Comparison of ENCODE assay signal across 8 mouse cellular contexts in the genomic region with DNA sequence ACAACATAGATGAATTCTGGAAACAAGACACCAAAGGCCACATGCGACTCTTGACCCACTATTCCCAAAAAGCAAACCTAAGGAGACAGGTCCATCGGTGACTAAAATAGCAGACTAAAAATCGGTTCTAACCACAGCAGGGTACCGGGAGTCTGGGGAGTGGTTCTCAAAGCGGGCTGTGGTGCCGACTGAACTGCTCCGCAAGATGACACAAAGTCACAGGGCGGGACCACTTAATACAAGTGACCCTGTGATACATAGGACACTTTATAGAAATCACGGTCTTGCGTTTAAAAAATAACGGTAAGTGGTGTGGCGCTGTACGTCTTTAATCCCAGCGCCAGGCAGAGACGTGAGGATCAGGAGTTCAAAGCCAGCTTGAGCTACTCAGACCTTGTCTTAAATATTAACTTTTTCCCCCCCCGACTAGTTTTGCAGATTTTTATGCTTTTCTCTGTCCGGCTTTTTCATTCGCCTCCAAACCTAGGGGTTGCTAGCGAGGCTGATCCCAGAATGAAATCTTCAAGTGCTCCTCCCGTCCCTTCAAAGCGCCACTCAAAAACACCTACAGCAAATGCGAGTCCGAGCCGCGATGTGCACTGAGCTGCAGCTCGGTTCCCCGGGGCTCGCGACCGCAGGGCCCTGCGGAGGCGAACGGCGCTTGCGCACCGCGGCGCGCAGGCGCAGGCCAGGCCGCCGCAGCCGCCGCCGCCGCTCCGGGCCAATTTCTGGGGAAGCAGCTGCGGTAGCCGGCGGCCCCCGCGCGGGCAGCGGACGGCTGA. TPM values are rescaled to one million over a fixed set of nuclear protein-coding genes. Genes with fewer than 3 reads are reported as not detected.
DNase-seq lines count a peak whose midpoint lies in the region; ATAC-seq and TF ChIP-seq lines count a peak whose summit lies in the region.

No protein-coding gene starts in this region.

- H3K27ac ChIP-seq in hindbrain, embryonic 10.5 days = peak overlapping the region; percentile 98
- H3K27ac ChIP-seq in liver, adult 2 months (replicated peaks; ENCODE audit: insufficient read depth, low read depth, low read length) = peak overlapping the region; percentile 87
- peak overlapping the region; percentile 93 for H3K27ac ChIP-seq in midbrain, postnatal 0 days (ENCODE audit: low read depth, low read length)

- peak overlapping the region; percentile 86 for H3K4me2 ChIP-seq in midbrain, postnatal 0 days (ENCODE audit: low read depth, low read length, poor library complexity, severe bottlenecking)

- H3K9ac ChIP-seq in liver, adult 2 months (ENCODE audit: low read depth, low read length) = peak overlapping the region; percentile 94
- peak overlapping the region; percentile 78 for H3K9ac ChIP-seq in midbrain, postnatal 0 days (replicated peaks; ENCODE audit: low read length, poor library complexity, severe bottlenecking)

- ATAC-seq in midbrain, postnatal 0 days (ENCODE audit: low FRiP score) = peak; percentile 91
- ATAC-seq in monocyte, adult 5-6 weeks (replicated peaks; ENCODE audit: insufficient number of reproducible peaks, low FRiP score, low TSS enrichment, poor library complexity, severe bottlenecking) = no peak

- no peaks in the 10 kb centered on the region for H3K9me3 ChIP-seq in E14TG2a.4 (ENCODE audit: low read length)
- H3K9me3 ChIP-seq in hindbrain, embryonic 10.5 days = no peaks in the 10 kb centered on the region
- H3K9me3 ChIP-seq in midbrain, postnatal 0 days (ENCODE audit: low read length) = no peaks in the 10 kb centered on the region

- H3K4me1 ChIP-seq in E14TG2a.4 (replicated peaks; ENCODE audit: low read depth, low read length) = peaks cover 72% of the 10 kb centered on the region
- peaks cover 30% of the 10 kb centered on the region for H3K4me1 ChIP-seq in hindbrain, embryonic 10.5 days (replicated peaks)
- peaks cover 24% of the 10 kb centered on the region for H3K4me1 ChIP-seq in liver, adult 2 months (ENCODE audit: control insufficient read depth, insufficient read depth, low read length)
- peaks cover 6% of the 10 kb centered on the region; the same call in 1 of the 2 replicates for H3K4me1 ChIP-seq in midbrain, postnatal 0 days (ENCODE audit: insufficient read depth, low read length)

- TF ChIP-seq POLR2A in liver, adult 2 months (IDR thresholded peaks at IDR 0.05; ENCODE audit: extremely low read depth, insufficient read depth, low read length) = peak; percentile 40

- H3K4me3 ChIP-seq in E14TG2a.4 (replicated peaks; ENCODE audit: low read length) = peak overlapping the region; percentile 92
- peak overlapping the region; percentile 84 for H3K4me3 ChIP-seq in hindbrain, embryonic 10.5 days
- H3K4me3 ChIP-seq in liver, adult 2 months (ENCODE audit: insufficient read depth, low read depth, low read length) = peak overlapping the region; percentile 80
- peak overlapping the region; percentile 79 for H3K4me3 ChIP-seq in midbrain, postnatal 0 days (ENCODE audit: low read depth, low read length)

- peak; percentile 82 for DNase-seq in gastrocnemius, postnatal 14 days
- no peak for DNase-seq in gastrocnemius, postnatal 25 days
- peak; percentile 91 for DNase-seq in embryo, embryonic 11 days
- no peak for DNase-seq in hindbrain, embryonic 10.5 days (ENCODE audit: low spot score)
- peak; percentile 51 for DNase-seq in liver, adult 2 months (ENCODE audit: extremely low read depth, low read depth, low spot score)
- peak; percentile 80 for DNase-seq in midbrain, postnatal 0 days (ENCODE audit: low spot score)

- H3K36me3 ChIP-seq in E14TG2a.4 (ENCODE audit: insufficient read depth, low read length) = peaks cover 42% of the 10 kb centered on the region
- peaks cover 30% of the 10 kb centered on the region for H3K36me3 ChIP-seq in hindbrain, embryonic 10.5 days
- H3K36me3 ChIP-seq in liver, adult 2 months (ENCODE audit: control insufficient read depth, insufficient read depth, low read length) = peaks cover 2% of the 10 kb centered on the region; the same call in 1 of the 2 replicates
- H3K36me3 ChIP-seq in midbrain, postnatal 0 days (ENCODE audit: insufficient read depth, low read length) = peaks cover 18% of the 10 kb centered on the region

- no peak for TF ChIP-seq CTCF in E14TG2a.4 (conservative IDR thresholded peaks at IDR 0.05; ENCODE audit: low read length)
- no peak for TF ChIP-seq CTCF in liver, adult 2 months (IDR thresholded peaks at IDR 0.05; ENCODE audit: low read depth, low read length)
- TF ChIP-seq CTCF in midbrain, postnatal 0 days (IDR thresholded peaks at IDR 0.05) = no peak

- WGBS in hindbrain, embryonic 10.5 days = 2% methylated on average over 55 of the region's 55 CpGs
- WGBS in liver, adult 2 months = under 1% methylated on average over 55 of the region's 55 CpGs
- WGBS in midbrain, postnatal 0 days = 1% methylated on average over 51 of the region's 55 CpGs

- no peaks in the 10 kb centered on the region for H3K27me3 ChIP-seq in E14TG2a.4 (ENCODE audit: insufficient read depth, low read length)
- no peaks in the 10 kb centered on the region for H3K27me3 ChIP-seq in hindbrain, embryonic 10.5 days (ENCODE audit: insufficient read depth, poor library complexity, severe bottlenecking)
- H3K27me3 ChIP-seq in liver, adult 2 months (ENCODE audit: control insufficient read depth, insufficient read depth, low read length) = no peaks in the 10 kb centered on the region
- no peaks in the 10 kb centered on the region for H3K27me3 ChIP-seq in midbrain, postnatal 0 days (ENCODE audit: insufficient read depth, low read length)

- H3K79me2 ChIP-seq in liver, adult 2 months (ENCODE audit: control insufficient read depth, insufficient read depth, low read length) = peaks cover 27% of the 10 kb centered on the region; the same call in 1 of the 2 replicates

- intact Hi-C loops in gastrocnemius, postnatal 14 days (cut with DNase I; ENCODE audit: low total_unique reads) = no loop called here

RNA-seq across cellular contexts. Expression of a gene that starts 0.5 kb away (rescaled TPM):
- total RNA-seq in gastrocnemius, postnatal 14 days (2021) = 10 to 100 TPM; 37.3 to 39.3 TPM
- total RNA-seq in gastrocnemius, postnatal 25 days (2021) = 10 to 100 TPM; 26.7 to 27.0 TPM
- 104 and 107 TPM in 2 replicates for polyA plus RNA-seq in hindbrain, embryonic 10.5 days (2016; fragmentation: Nextera tagmentation; extraction: Ambion mirVana)
- 30.4 and 39.8 TPM in 2 replicates for total RNA-seq in liver, adult 2 months (2014; rRNA removed)
- 30.1 and 31.9 TPM in 2 replicates for polyA plus RNA-seq in liver, adult 2 months (2012; rRNA removed)
- 68.8 and 72.7 TPM in 2 replicates for total RNA-seq in midbrain, postnatal 0 days (2014; rRNA removed)
- polyA plus RNA-seq in midbrain, postnatal 0 days (2015; fragmentation: Nextera tagmentation; extraction: Ambion mirVana) = 45.5 and 46.0 TPM in 2 replicates
- 25.1 to 55.3 TPM (median 48.6 TPM) in 3 replicates for total RNA-seq in monocyte, adult 5-6 weeks (2017)

RNA-seq across cellular contexts. Expression of a gene that starts 17.0 kb away (rescaled TPM):
- total RNA-seq in gastrocnemius, postnatal 14 days (2021) = 10 to 100 TPM; 12.6 to 13.7 TPM
- total RNA-seq in gastrocnemius, postnatal 25 days (2021) = 10 to 100 TPM; 11.2 to 13.3 TPM
- polyA plus RNA-seq in hindbrain, embryonic 10.5 days (2016; fragmentation: Nextera tagmentation; extraction: Ambion mirVana) = 65.1 and 78.0 TPM in 2 replicates
- 7.8 and 8.6 TPM in 2 replicates for total RNA-seq in liver, adult 2 months (2014; rRNA removed)
- polyA plus RNA-seq in liver, adult 2 months (2012; rRNA removed) = 6.1 and 7.8 TPM in 2 replicates
- total RNA-seq in midbrain, postnatal 0 days (2014; rRNA removed) = 164 and 176 TPM in 2 replicates
- polyA plus RNA-seq in midbrain, postnatal 0 days (2015; fragmentation: Nextera tagmentation; extraction: Ambion mirVana) = 164 and 174 TPM in 2 replicates
- total RNA-seq in monocyte, adult 5-6 weeks (2017) = 25.5 to 34.2 TPM (median 27.4 TPM) in 3 replicates

RNA-seq across cellular contexts. Expression of a gene that starts 17.0 kb away (rescaled TPM):
- total RNA-seq in gastrocnemius, postnatal 14 days (2021) = not detected
- total RNA-seq in gastrocnemius, postnatal 25 days (2021) = not detected
- polyA plus RNA-seq in hindbrain, embryonic 10.5 days (2016; fragmentation: Nextera tagmentation; extraction: Ambion mirVana) = 0.39 and 1.3 TPM in 2 replicates
- not detected in 2 replicates for total RNA-seq in liver, adult 2 months (2014; rRNA removed)
- not detected in 2 replicates for polyA plus RNA-seq in liver, adult 2 months (2012; rRNA removed)
- 0.47 and 1.1 TPM in 2 replicates for total RNA-seq in midbrain, postnatal 0 days (2014; rRNA removed)
- 0.51 and 0.60 TPM in 2 replicates for polyA plus RNA-seq in midbrain, postnatal 0 days (2015; fragmentation: Nextera tagmentation; extraction: Ambion mirVana)
- total RNA-seq in monocyte, adult 5-6 weeks (2017) = 1.3 TPM in 1 of 3 replicates, not detected in the others

RNA-seq across cellular contexts. Expression of a gene that starts 47.0 kb away (rescaled TPM):
- total RNA-seq in gastrocnemius, postnatal 14 days (2021) = 1 to 10 TPM; 3.5 to 3.6 TPM
- 1 to 10 TPM; 3.4 to 4.0 TPM for total RNA-seq in gastrocnemius, postnatal 25 days (2021)
- 16.8 and 17.4 TPM in 2 replicates for polyA plus RNA-seq in hindbrain, embryonic 10.5 days (2016; fragmentation: Nextera tagmentation; extraction: Ambion mirVana)
- total RNA-seq in liver, adult 2 months (2014; rRNA removed) = 0.83 and 1.2 TPM in 2 replicates
- 2.7 and 3.6 TPM in 2 replicates for polyA plus RNA-seq in liver, adult 2 months (2012; rRNA removed)
- total RNA-seq in midbrain, postnatal 0 days (2014; rRNA removed) = 20.1 and 22.5 TPM in 2 replicates
- polyA plus RNA-seq in midbrain, postnatal 0 days (2015; fragmentation: Nextera tagmentation; extraction: Ambion mirVana) = 9.6 and 10.2 TPM in 2 replicates
- total RNA-seq in monocyte, adult 5-6 weeks (2017) = 4.6 to 8.2 TPM (median 6.0 TPM) in 3 replicates

RNA-seq across cellular contexts. Expression of a gene that starts 54.5 kb away (rescaled TPM):
- total RNA-seq in gastrocnemius, postnatal 14 days (2021) = not detected
- under 1 TPM in 1 of 2 experiments, not detected in 1; 0.23 TPM for total RNA-seq in gastrocnemius, postnatal 25 days (2021)
- polyA plus RNA-seq in hindbrain, embryonic 10.5 days (2016; fragmentation: Nextera tagmentation; extraction: Ambion mirVana) = 0.16 and 0.41 TPM in 2 replicates
- total RNA-seq in liver, adult 2 months (2014; rRNA removed) = not detected in 2 replicates
- not detected in 2 replicates for polyA plus RNA-seq in liver, adult 2 months (2012; rRNA removed)
- 0.33 and 1.0 TPM in 2 replicates for total RNA-seq in midbrain, postnatal 0 days (2014; rRNA removed)
- polyA plus RNA-seq in midbrain, postnatal 0 days (2015; fragmentation: Nextera tagmentation; extraction: Ambion mirVana) = 0.22 and 0.23 TPM in 2 replicates
- not detected in 3 replicates for total RNA-seq in monocyte, adult 5-6 weeks (2017)

Comparison
In these comparisons a context has a peak if more than half of its experiments do, and no peak if none do; other contexts are left out.
1. DNase-seq: peak in gastrocnemius, postnatal 14 days (single experiment), embryo, embryonic 11 days (single experiment), liver, adult 2 months (single experiment) and midbrain, postnatal 0 days (single experiment); none in gastrocnemius, postnatal 25 days (single experiment) and hindbrain, embryonic 10.5 days (single experiment).
2. Peak in every context shown above with its lines, with median percentiles within 50 percentile points of each other: H3K4me3 ChIP-seq and H3K27ac ChIP-seq.